Mouse (Mus musculus) myocyte (in vitro differentiated cells): ENCODE results near the gene Gtf2b. TPM values are rescaled to one million over a fixed set of nuclear protein-coding genes. Genes with fewer than 3 reads are reported as not detected.

Experiments used
- H3K27me3 ChIP-seq: one replicate; pipeline ENCODE4 v1.6.1; 2011; ENCODE audit not compliant: control insufficient read depth, insufficient read depth, insufficient read length
- H3K36me3 ChIP-seq: one replicate; pipeline ENCODE4 v1.6.1; 2011; ENCODE audit not compliant: control insufficient read depth, insufficient read depth
- H3K4me2 ChIP-seq: one replicate; pipeline ENCODE4 v1.6.1; 2011; ENCODE audit warnings: low read depth, control low read depth
- H3K4me3 ChIP-seq: one replicate; pipeline ENCODE4 v1.5.1; 2011; ENCODE audit warnings: mild to moderate bottlenecking, control low read depth, moderate library complexity
- H3K79me2 ChIP-seq: one replicate; pipeline ENCODE4 v1.6.1; 2011; ENCODE audit not compliant: control insufficient read depth, insufficient read depth
- H3ac ChIP-seq: one replicate; pipeline ENCODE4 v1.6.1; 2011; ENCODE audit not compliant: control insufficient read depth, insufficient read length
- CEBPB ChIP-seq: IDR thresholded peaks from 2 replicates; pipeline ENCODE4 v1.6.1; 2011; ENCODE audit warnings: mild to moderate bottlenecking, moderate library complexity; ENCODE audit not compliant: poor library complexity, insufficient read depth, severe bottlenecking
- E2F4 ChIP-seq: IDR thresholded peaks from one replicate; pipeline ENCODE4 v1.6.1; 2011; ENCODE audit warnings: mild to moderate bottlenecking, control low read depth, moderate library complexity; ENCODE audit not compliant: insufficient read depth
- MAX ChIP-seq: IDR thresholded peaks from one replicate; pipeline ENCODE4 v1.6.1; 2011; ENCODE audit warnings: low read depth, mild to moderate bottlenecking, control low read depth
- MYOD1 ChIP-seq, 3 experiments: IDR thresholded peaks; one replicate each; pipeline ENCODE4 v1.6.1; 2011; ENCODE audit warnings: control low read depth in 2 of 3, low read depth in 2 of 3, mild to moderate bottlenecking in 2 of 3, moderate library complexity in 1 of 3; ENCODE audit not compliant: insufficient read length in 2 of 3, control insufficient read depth in 1 of 3
- MYOG ChIP-seq, 3 experiments: IDR thresholded peaks; one replicate each; pipeline ENCODE4 v1.6.1; 2011; ENCODE audit warnings: control low read depth in 2 of 3, low read depth in 2 of 3, mild to moderate bottlenecking in 2 of 3; ENCODE audit not compliant: insufficient read length in 2 of 3, control insufficient read depth in 1 of 3, insufficient read depth in 1 of 3
- POLR2A ChIP-seq: IDR thresholded peaks from one replicate; pipeline ENCODE4 v1.6.1; 2011; ENCODE audit warnings: low read depth, mild to moderate bottlenecking, control low read depth, moderate library complexity; ENCODE audit not compliant: insufficient read length
- POLR2AphosphoS2 ChIP-seq: IDR thresholded peaks from one replicate; pipeline ENCODE4 v1.6.1; 2011; ENCODE audit warnings: low read depth, control low read depth; ENCODE audit not compliant: insufficient read length
- REST ChIP-seq: IDR thresholded peaks from one replicate; pipeline ENCODE4 v1.6.1; 2011; ENCODE audit warnings: mild to moderate bottlenecking, control low read depth, moderate library complexity; ENCODE audit not compliant: insufficient read depth, insufficient read length
- SRF ChIP-seq: IDR thresholded peaks from one replicate; pipeline ENCODE4 v1.6.1; 2011; ENCODE audit warnings: low read depth; ENCODE audit not compliant: control insufficient read depth, insufficient read length
- TCF12 ChIP-seq: IDR thresholded peaks from one replicate; pipeline ENCODE4 v1.6.1; 2011; ENCODE audit warnings: mild to moderate bottlenecking, control low read depth; ENCODE audit not compliant: poor library complexity, insufficient read depth, severe bottlenecking
- TCF3 ChIP-seq: IDR thresholded peaks from one replicate; pipeline ENCODE4 v1.6.1; 2011; ENCODE audit warnings: low read depth, control low read depth; ENCODE audit not compliant: insufficient read length
- USF1 ChIP-seq: IDR thresholded peaks from one replicate; pipeline ENCODE4 v1.6.1; 2011; ENCODE audit warnings: low read depth, mild to moderate bottlenecking, control low read depth, moderate library complexity
- polyA plus RNA-seq: library from polyadenylated mRNA; unstranded; fragments of >200 nt; fragmentation: generic; extraction: Trizol; gene quantifications from one replicate; pipeline ENCODE4 v1.2.1, GENCODE M21; 2012; ENCODE audit warnings: missing spikeins

Gtf2b gene
- polyA plus RNA-seq, 1 experiment = 21.6 TPM

GRCm38 (mm10) chr3:142768498-142768897, 3.7 kb downstream of the Gtf2b start:
- H3K79me2 ChIP-seq = peaks cover 57% of the 10 kb centered on the region

GRCm38 (mm10) chr3:142770518-142770917, 5.7 kb downstream of the Gtf2b start:
- TF ChIP-seq REST = no peak
- TF ChIP-seq E2F4 = no peak
- TF ChIP-seq MYOD1 (IDR thresholded peaks at IDR 0.05; ENCODE audit: control insufficient read depth in 1 of 3, insufficient read length in 2 of 3, low read depth in 2 of 3) = no peak
- no peak for TF ChIP-seq MYOG (IDR thresholded peaks at IDR 0.05; ENCODE audit: control insufficient read depth in 1 of 3, insufficient read depth in 1 of 3, insufficient read length in 2 of 3, low read depth in 2 of 3)
- no peak for TF ChIP-seq SRF
- TF ChIP-seq CEBPB = no peak
- TF ChIP-seq POLR2A = no peak
- TF ChIP-seq TCF12 = no peak
- no peak for TF ChIP-seq TCF3
- no peak for TF ChIP-seq USF1
- TF ChIP-seq POLR2AphosphoS2 = no peak
- no peak for TF ChIP-seq MAX
- H3K36me3 ChIP-seq = peaks cover 26% of the 10 kb centered on the region
- no peak overlapping the region for H3ac ChIP-seq
- H3K4me3 ChIP-seq = no peak overlapping the region
- H3K27me3 ChIP-seq = no peaks in the 10 kb centered on the region
- peaks cover 53% of the 10 kb centered on the region for H3K79me2 ChIP-seq
- no peak overlapping the region for H3K4me2 ChIP-seq

More at GRCm38 (mm10) chr3:142768498-142768897, 3.7 kb downstream of the Gtf2b start:
- no peak overlapping the region for H3K4me2 ChIP-seq
- no peak for TF ChIP-seq MYOG (IDR thresholded peaks at IDR 0.05; ENCODE audit: control insufficient read depth in 1 of 3, insufficient read depth in 1 of 3, insufficient read length in 2 of 3, low read depth in 2 of 3)
- TF ChIP-seq MYOD1 (IDR thresholded peaks at IDR 0.05; ENCODE audit: control insufficient read depth in 1 of 3, insufficient read length in 2 of 3, low read depth in 2 of 3) = no peak
- no peak for TF ChIP-seq REST
- no peak for TF ChIP-seq TCF3
- no peak for TF ChIP-seq SRF
- TF ChIP-seq POLR2AphosphoS2 = no peak
- TF ChIP-seq POLR2A = no peak
- no peak for TF ChIP-seq MAX
- TF ChIP-seq TCF12 = no peak
- TF ChIP-seq USF1 = no peak
- TF ChIP-seq CEBPB = no peak
- TF ChIP-seq E2F4 = no peak
- H3K27me3 ChIP-seq = no peaks in the 10 kb centered on the region
- no peak overlapping the region for H3K4me3 ChIP-seq
- no peak overlapping the region for H3ac ChIP-seq
- H3K36me3 ChIP-seq = peaks cover 14% of the 10 kb centered on the region

DNA sequence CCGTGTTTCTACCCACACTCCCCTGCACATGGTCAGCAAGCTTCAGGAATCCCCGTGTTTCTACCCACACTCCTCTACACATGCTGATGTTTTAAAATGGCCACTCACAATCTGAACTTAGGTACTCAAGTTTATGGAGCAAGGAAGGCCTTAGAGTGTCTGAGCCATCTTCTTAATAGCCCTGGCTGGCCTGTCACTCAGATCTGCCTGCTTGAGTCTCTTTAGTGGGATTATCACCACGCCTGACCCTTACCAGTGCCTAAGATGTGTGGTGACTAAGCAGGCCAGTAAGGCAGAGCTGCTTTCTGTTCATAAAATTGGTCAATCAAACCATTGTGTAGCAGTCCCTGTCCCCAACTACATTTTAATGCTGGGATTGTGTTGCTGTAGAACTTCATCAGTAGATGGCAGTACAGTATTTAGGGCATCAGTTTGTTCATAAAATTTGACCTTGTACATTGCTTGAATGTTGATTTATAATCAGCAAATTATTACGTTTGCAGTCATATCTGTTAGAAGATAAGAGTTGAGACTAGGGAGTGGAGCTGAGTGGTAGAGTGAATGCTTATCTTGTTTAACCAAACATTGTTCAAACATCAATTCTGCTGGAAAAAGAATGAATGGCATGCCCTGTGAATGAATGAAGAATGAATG, 8.8 kb downstream of the Gtf2b start:
- Histone ChIP-seq H3ac (no peak overlapping the region), H3K4me3 (no peak overlapping the region), H3K79me2 (peaks cover 32% of the 10 kb centered on the region), H3K4me2 (no peak overlapping the region), H3K27me3 (no peaks in the 10 kb centered on the region), H3K36me3 (peaks cover 30% of the 10 kb centered on the region)
- TF ChIP-seq USF1 = no peak
- no peak for TF ChIP-seq E2F4
- TF ChIP-seq REST = no peak
- no peak for TF ChIP-seq CEBPB
- no peak for TF ChIP-seq POLR2AphosphoS2
- TF ChIP-seq POLR2A = no peak
- no peak for TF ChIP-seq TCF12
- no peak for TF ChIP-seq TCF3
- TF ChIP-seq MAX = no peak
- no peak for TF ChIP-seq MYOG (IDR thresholded peaks at IDR 0.05; ENCODE audit: control insufficient read depth in 1 of 3, insufficient read depth in 1 of 3, insufficient read length in 2 of 3, low read depth in 2 of 3)
- no peak for TF ChIP-seq MYOD1 (IDR thresholded peaks at IDR 0.05; ENCODE audit: control insufficient read depth in 1 of 3, insufficient read length in 2 of 3, low read depth in 2 of 3)
- no peak for TF ChIP-seq SRF

GRCm38 (mm10) chr3:142777227-142777626, 12.4 kb downstream of the Gtf2b start:
- Histone ChIP-seq H3K36me3 (peaks cover 45% of the 10 kb centered on the region), H3K4me3 (no peak overlapping the region), H3K27me3 (no peaks in the 10 kb centered on the region), H3K4me2 (no peak overlapping the region), H3K79me2 (peaks cover 9% of the 10 kb centered on the region), H3ac (no peak overlapping the region)
- no peak for TF ChIP-seq USF1

- Histone ChIP-seq H3K36me3 (peaks cover 49% of the 10 kb centered on the region), H3K27me3 (no peaks in the 10 kb centered on the region), H3ac (no peak overlapping the region), H3K4me2 (no peak overlapping the region), H3K79me2 (no peaks in the 10 kb centered on the region), H3K4me3 (no peak overlapping the region)
- no peak for TF ChIP-seq POLR2AphosphoS2
- TF ChIP-seq TCF12 = no peak
- no peak for TF ChIP-seq MYOG (IDR thresholded peaks at IDR 0.05; ENCODE audit: control insufficient read depth in 1 of 3, insufficient read depth in 1 of 3, insufficient read length in 2 of 3, low read depth in 2 of 3)
- no peak for TF ChIP-seq CEBPB
- no peak for TF ChIP-seq SRF
- TF ChIP-seq USF1 = no peak
- no peak for TF ChIP-seq E2F4
Observed at GRCm38 (mm10) chr3:142786423-142787072, 21.7 kb downstream of the Gtf2b start.
